Mouse (Mus musculus) embryonic fibroblast, embryonic 13.5 days (primary cell): ENCODE measurements around the gene Spesp1. TPM values are rescaled to one million over a fixed set of nuclear protein-coding genes. Genes with fewer than 3 reads are reported as not detected.

Experiments
- H3K27ac ChIP-seq: 2 replicates; pipeline ENCODE4 v1.5.1; 2012; ENCODE audit warnings: low read length, control low read depth, inconsistent platforms; ENCODE audit not compliant: insufficient read depth
- H3K4me1 ChIP-seq: 2 replicates; pipeline ENCODE4 v1.6.1; 2011; ENCODE audit warnings: low read length; ENCODE audit not compliant: control insufficient read depth, insufficient read depth
- H3K4me3 ChIP-seq: 2 replicates; pipeline ENCODE4 v1.5.1; 2011; ENCODE audit warnings: mild to moderate bottlenecking, control low read depth, low read length; ENCODE audit not compliant: insufficient read depth
- CTCF ChIP-seq: IDR thresholded peaks from 2 replicates; pipeline ENCODE4 v1.5.1; 2011; ENCODE audit warnings: mild to moderate bottlenecking, control low read depth, low read length, moderate library complexity, borderline replicate concordance; ENCODE audit not compliant: insufficient read depth
- POLR2A ChIP-seq: IDR thresholded peaks from 2 replicates; pipeline ENCODE4 v1.6.1; 2011; ENCODE audit warnings: low read depth, mild to moderate bottlenecking, control low read depth, low read length, moderate library complexity
- polyA plus RNA-seq: library from polyadenylated mRNA; stranded (reverse); fragments of >200 nt; gene quantifications from 2 replicates; pipeline ENCODE4 v1.2.4, GENCODE M21; 2011; ENCODE audit warnings: low read depth; ENCODE audit not compliant: missing spikeins, insufficient read length

Spesp1 gene
- polyA plus RNA-seq, 1 experiment = not detected

GRCm38 (mm10) chr9:62229985-62230384 is 52.0 kb downstream of the Spesp1 start:
- TF ChIP-seq POLR2A (no peak), CTCF (no peak)
- H3K4me1 ChIP-seq = no peaks in the 10 kb centered on the region
- no peak overlapping the region for H3K4me3 ChIP-seq
- no peak overlapping the region for H3K27ac ChIP-seq

GRCm38 (mm10) chr9:62222481-62222880 is 59.5 kb downstream of the Spesp1 start:
- TF ChIP-seq POLR2A (no peak), CTCF (no peak)
- Histone ChIP-seq H3K4me1 (peaks cover 6% of the 10 kb centered on the region), H3K4me3 (no peak overlapping the region), H3K27ac (no peak overlapping the region)

GRCm38 (mm10) chr9:62222029-62222428 is 60.0 kb downstream of the Spesp1 start:
- Histone ChIP-seq H3K4me1 (peaks cover 6% of the 10 kb centered on the region), H3K27ac (no peak overlapping the region), H3K4me3 (no peak overlapping the region)
- TF ChIP-seq POLR2A = no peak
- TF ChIP-seq CTCF = no peak

Other genes starting within 250 kb of the Spesp1 start
- 73.9 and 83.4 TPM in 2 replicates for gene Glce, start 159.6 kb downstream of the Spesp1 start, polyA plus RNA-seq
- gene Anp32a, start 59.1 kb upstream of the Spesp1 start, polyA plus RNA-seq = 352 and 487 TPM in 2 replicates